Mouse (Mus musculus): ENCODE data around the gene Pdap1.
"Not testable (repeated sequence)": the region's sequence is repeated elsewhere in the genome, so short reads cannot be mapped to it uniquely, and the experiment has no call there.

Pdap1 gene

DNA sequence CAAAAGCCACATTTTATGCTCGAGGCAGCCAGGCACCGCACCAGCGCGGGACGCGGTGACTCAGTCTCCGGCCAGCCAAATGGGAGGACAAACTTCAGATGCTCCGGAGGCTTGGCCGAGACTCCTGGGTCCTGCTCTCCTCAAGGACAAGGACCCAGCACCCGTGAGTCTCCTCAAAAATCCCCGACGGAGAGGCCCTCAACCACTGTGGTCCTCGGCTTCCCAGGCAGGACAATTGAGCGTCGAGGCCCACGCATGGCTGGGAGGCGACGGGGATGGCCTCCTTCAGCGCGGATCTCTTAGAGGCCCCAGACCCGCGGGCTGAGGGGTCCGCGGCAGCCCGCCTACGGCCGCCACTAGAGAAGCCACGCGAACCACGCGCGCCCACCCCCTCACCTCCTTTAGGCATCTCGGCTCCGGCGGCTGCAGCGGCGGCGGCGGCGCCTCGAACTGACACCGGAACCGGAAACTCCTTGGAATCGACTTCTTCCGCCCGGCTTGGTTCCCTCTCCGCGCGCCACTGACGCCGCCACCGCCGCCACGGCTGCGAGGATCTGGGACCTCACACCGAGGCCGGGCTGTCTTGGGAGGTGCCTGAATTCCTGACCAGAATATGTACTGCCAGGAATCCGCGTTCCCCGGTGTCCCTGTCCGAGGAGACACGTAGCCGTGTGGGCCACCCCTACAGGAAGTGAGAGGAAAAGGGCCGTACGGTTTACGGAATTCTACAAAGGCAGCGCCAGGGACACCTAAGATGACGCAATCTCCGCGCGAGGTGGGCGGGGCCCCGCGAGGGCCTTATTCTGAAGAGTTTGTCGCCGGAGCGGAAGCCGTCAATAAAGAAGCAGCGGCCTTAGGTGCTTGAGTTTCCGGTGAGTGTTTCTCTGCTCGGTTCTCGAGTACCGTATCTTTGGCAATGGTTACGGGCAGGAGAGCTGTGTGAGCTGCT lies at the start of gene Pdap1, which contains the start of gene Bud31:
Pdap1 (minus strand) TSS at position 668 of the 949 bp plus-strand sequence.
Bud31 (plus strand) TSS at position 792 of the 949 bp plus-strand sequence.
- DNase-seq (ENCODE audit: low read depth in 2 of 2, low spot score in 2 of 2): peak; percentile 97

DNA sequence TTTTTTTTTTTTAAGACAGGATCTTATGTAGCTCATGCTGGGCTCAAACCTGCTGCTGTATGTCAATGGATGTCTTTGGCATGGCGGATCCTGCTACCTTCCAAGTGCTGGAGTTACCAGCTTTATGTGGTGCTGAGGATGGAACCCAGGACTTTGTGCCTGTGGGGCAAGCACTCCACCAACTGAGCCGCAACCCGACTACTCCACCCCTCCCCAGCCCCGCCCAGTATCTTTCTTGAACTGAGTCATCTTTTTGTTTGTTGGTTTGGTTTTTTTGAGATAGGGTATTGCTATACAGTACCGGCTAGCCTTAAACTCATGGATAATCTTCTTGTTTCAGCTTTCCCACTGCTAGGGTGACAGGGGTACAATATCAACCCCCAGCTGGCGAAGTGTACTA lies 49.4 kb upstream of the Pdap1 start:
- no peak for DNase-seq (ENCODE audit: low read depth in 2 of 2, low spot score in 2 of 2)

DNA sequence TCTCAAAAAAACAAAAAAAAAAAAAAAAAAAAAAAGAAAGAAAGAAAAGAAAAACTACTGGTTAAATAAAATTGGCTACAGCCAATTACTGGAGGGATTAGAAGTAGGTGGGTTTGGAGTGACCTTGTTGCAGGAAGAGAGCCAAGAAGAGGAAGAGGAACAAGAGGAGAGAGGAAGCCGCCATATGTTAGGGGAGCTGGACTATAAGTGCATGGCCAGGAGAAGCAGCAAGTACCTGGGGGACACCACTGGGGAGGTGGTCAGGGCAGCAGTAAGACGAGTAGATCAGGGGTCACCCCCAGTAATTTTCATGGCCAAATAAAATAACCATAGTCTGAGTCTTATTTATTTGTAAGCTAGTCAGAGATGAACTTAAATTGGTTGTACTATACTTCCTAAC lies 45.2 kb upstream of the Pdap1 start:
- no peak for DNase-seq (ENCODE audit: low read depth in 2 of 2, low spot score in 2 of 2)

DNA sequence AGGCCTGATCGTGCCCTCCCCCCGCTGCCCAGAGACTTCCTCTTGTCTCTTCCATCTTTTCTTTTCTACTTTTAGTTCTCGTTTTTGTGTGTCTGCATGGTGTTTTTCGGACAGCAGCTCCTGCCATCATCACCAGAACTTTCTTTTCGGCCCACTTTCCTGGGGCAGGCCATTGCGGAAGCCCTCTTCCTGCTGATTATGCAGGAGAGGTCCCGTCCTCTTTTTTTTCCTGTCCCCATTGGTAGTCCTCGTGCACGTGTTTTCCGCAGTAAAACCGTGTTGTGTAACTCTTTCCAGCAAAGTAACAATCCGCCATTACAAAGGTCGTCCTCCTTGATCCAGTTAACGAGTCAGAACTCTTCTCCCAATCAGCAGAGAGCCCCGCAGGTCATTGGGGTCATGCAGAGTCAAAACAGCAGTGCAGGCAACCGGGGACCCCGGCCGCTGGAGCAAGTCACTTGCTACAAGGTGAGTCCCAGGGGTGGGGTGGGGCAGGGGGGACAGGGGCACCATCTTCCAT lies 38.5 kb upstream of the Pdap1 start:
- no peak for DNase-seq (ENCODE audit: low read depth in 2 of 2, low spot score in 2 of 2)

DNA sequence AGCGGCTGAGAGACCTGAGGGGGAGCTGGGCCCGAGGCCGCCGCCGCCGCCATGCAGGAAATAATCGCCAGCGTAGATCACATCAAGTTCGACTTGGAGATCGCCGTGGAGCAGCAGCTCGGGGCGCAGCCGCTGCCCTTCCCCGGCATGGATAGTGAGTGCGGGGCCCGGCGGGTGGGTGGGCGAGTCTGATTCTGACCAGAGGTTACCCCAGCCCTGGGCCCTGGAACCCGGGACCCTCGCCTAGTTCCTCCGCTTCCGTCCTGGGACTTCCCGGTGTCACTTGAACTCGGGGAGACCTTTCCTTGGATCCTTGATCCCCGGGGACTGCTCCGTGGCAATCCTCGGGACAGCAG lies 27.2 kb upstream of the Pdap1 start:
- DNase-seq (ENCODE audit: low read depth in 2 of 2, low spot score in 2 of 2): peak in 1 of 2 experiments; percentile 3

DNA sequence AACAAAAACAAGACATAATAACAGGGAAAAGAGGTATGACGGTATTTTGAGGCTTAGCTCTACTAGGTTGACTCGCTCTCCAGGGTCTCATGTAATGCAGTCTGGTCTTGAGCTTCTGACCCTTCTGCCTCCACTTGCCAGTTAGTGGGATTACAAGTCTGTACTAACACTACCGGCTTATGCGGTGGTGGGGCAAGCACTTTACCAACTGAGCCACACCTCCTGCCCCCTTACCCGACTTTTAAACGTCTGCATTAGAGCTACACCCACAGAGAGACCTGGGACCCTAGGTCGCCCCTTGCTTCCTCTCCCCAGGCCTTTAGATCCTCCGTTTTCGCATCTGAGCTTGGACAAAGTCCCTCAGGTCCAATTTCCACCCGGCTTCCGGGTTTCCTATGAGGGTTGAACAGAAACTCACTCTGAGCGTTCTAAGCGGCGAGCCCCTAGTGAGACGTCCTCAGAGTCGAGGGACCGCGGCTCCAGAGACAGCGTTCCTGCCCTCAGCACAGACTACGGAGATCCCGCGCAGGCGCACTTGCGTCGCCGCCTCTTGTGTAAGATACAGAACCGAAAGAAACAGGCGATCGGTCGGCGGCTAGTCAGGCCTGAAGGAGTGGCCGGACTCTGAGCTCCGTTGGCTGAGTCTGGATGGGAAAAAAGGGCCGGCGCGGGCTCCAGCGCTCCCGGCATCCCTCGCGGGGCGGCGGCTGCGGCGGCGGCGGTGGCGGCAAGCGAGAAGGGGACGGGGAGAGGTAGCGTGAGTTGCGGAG lies 26.7 kb upstream of the Pdap1 start, which contains the start of the genes Ptcd1 and Cpsf4:
Ptcd1 (minus strand) TSS at position 573 of the 770 bp plus-strand sequence.
Cpsf4 (plus strand) TSS at position 678 of the 770 bp plus-strand sequence.
- peak; percentile 97 to 98 for DNase-seq (ENCODE audit: low read depth in 2 of 2, low spot score in 2 of 2)

DNA sequence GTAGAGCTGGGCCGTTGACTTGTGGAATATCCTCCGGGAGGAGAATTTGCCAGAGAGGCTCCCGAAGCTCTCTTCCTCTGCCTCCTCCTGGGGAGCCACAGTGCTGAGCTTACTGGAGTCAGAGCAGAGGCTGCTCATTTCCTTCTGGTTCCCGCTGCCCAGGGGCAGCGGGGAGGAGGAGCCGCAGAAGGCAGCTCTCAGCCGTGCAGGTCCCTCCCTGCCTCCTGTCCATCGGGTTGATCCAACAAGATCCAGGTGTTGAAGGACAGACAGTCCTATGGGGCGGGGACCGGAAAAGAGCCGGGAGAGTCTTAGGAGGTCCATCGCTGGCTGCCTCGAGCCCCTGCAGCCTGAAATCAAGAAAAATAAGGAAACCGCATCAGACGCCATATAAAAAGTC lies 25.1 kb upstream of the Pdap1 start:
- DNase-seq (ENCODE audit: low read depth in 2 of 2, low spot score in 2 of 2): no peak

DNA sequence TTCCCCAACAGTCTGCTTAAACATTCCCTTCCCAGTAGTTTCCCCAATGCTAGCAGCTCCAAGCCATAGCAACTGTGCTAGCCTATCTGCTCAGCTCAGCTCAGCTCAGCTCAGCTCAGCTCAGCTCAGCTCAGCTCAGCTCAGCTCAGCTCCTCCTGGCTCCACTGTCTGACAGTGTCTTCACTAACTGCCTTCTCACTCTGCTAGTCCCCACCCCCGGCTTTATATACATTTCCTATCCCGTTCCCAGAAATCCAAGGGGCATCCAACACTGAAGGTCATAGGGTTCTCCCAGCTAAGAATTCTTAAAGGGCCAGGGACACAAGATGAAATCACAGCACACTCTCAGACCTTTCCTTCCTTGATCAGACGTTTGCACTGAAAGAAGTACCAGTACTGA lies 24.7 kb upstream of the Pdap1 start:
- no peak for DNase-seq (ENCODE audit: low read depth in 2 of 2, low spot score in 2 of 2)

DNA sequence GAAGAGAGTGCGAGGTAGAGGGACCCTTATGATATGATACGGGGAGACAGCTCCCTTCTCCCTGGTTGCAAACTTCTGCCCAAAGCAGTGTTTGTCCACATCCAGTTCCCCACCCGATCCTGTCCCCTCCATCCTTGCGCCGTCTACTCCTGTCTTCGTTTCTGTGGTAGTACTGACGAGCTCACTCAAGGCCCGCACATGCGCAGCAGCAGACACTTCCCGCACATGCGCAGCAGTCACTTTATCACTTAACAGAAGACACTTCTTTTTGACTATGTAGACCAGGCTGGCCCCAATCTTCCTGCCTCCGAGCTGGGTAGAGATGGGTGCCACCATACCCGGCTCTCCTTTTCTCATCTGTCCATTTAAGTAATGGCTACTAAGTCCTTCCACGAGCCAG lies 21.3 kb upstream of the Pdap1 start:
- DNase-seq (ENCODE audit: low read depth in 2 of 2, low spot score in 2 of 2): no peak

DNA sequence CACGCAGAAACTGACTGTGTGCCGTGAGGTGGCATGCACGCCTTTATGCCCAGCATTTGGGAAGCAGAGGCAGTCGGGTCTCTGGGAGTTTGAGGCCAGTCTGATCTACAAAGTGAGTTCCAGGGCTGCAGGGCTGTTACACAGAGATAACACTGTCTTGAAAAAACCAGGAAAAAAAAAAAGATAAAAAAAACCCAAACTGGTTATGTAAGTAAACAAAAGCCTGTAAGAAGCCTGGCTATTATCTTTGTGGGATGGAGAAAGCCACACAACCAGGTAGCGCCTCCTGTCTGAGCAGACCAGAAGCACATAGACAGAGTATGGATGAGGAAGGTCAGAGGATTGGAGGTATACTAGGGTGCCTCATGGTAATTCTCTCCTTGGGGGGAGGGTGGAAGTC lies 12.7 kb upstream of the Pdap1 start:
- no peak for DNase-seq (ENCODE audit: low read depth in 2 of 2, low spot score in 2 of 2)

DNA sequence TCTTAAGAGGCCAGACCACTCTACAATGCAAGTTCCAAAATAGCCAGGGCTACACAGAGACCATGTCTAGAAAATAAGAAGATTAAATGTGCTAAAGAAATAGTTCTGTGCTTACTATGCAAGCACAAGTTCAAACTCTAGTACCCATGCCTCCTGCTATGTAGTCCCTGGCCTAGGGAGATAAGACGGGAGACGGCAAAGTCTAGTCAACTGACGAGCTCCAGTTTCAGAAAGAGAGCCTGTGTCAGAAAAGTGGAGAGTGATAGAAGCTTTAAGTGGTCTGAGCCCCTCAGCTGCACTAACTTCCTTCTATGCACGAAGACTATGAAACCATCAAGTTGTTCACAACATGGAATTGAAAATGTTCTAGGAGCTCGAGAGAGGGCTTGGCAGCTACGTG lies 9.3 kb upstream of the Pdap1 start:
- DNase-seq (ENCODE audit: low read depth in 2 of 2, low spot score in 2 of 2): no peak

DNA sequence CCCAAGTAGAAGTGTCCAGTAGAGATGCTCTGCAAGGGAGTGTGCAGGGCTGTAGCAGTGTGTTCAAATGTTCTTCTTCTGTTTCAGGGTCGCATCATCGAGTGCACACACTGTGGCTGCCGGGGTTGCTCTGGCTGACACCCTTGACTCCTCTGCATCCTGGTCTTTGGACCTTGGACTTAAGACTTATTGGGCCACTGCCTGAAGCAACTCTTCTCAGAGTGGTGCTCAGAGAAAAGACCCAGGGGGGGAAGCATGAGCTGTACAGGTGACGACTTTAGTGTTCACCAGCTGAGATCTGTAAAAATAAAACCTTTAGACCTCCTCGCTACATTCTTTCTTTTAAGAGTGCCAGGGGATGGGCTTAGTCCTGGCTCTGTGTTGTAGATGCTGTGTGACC lies 7.7 kb upstream of the Pdap1 start:
- no peak for DNase-seq (ENCODE audit: low read depth in 2 of 2, low spot score in 2 of 2)

DNA sequence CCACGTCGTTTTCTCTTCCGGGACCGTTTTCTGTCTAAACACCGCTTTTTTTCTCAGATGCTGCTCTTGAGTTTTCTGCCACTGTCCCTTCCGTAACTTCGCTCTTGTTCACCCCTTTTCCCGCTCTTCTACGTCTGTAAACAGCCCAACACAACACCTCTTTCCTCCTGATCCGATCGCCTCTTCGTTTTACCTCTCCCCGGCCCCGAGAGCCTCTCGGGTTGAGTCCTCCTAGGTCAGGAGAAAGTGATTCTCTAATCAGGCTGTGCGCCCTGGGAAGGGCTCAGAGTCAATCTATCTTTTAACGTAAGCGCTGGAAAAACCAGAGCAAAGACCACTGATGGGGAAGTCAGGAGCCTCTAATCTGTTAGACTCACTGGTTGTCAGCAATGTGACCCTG lies 573 bp upstream of the Pdap1 start:
- DNase-seq (ENCODE audit: low read depth in 2 of 2, low spot score in 2 of 2): no peak

DNA sequence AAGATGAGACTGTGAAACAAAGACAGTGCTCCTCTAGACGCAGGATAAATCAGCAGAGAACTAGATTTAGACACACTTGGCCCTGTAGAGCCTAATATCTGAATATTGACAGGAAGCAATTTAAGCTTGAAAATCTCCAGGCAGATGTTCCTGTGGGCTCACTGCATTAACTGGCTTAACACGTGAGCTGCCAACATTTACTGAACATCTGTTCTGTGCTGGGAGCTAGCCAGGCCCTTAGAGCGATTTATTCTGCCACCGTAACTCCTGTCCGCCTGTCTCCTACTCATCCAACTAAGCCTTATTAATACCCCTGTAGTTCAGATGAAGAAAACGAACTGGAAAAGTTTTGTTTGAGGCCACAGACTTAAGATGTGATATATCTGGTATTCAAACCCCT lies 1.2 kb downstream of the Pdap1 start:
- no peak for DNase-seq (ENCODE audit: low read depth in 2 of 2, low spot score in 2 of 2)

DNA sequence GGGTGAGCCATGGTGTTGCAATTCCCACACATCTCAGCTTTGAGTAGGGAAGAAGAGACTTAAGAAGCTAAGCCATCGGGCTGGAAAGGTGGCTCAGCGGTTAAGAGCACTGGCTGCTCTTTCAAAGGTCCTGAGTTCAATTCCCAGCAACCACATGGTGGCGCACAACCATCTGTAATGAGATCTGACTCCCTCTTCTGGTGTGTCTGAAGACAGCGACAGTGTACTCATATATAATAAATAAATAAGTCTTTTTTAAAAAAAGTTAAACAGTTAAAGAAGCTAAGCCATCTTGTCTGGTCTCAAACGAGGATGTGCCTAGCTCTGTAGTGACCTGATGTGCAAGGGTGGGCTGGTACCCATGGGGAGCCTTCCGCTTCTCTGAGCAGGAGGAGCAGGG lies 6.8 kb downstream of the Pdap1 start:
- DNase-seq (ENCODE audit: low read depth in 2 of 2, low spot score in 2 of 2): not testable (repeated sequence)

DNA sequence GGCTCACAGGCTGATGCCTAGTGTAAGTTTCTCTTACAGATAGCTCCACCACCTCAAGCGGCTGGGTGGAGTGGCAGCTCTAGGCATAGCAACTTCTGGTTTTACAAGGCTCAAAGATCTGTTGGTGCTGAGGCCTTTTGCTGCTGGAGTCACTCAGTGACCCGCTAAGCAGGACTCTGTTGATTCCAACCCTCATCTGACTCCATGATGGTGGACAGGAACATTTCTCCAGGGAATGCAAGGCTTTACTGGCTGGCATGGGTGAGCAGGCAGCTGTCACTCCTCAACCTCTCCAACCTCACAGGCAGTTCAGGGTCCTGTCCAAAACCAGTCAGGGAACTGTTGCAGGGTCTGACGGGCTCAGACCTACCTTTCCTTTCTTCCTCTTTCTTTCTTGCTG lies 9.0 kb downstream of the Pdap1 start:
- no peak for DNase-seq (ENCODE audit: low read depth in 2 of 2, low spot score in 2 of 2)

DNA sequence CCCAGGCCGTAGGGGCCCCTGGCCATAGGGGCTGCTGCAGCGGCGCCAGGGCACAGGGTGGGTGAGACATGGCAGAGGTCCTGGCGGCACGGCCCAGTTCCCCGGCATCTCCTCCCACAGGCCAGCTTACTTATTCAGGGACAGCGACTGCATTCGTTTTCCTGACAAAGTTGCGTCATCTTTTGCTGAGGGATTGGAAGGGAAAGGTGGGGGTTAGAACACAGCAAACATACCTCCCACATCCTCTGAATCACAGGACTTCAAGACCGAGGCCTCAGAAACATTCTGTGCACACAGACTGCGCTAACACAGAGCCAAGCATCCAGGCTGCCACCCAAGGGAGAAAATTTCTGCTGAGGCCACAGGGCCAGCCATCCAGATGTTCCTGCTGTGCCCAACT lies 9.8 kb downstream of the Pdap1 start:
- no peak for DNase-seq (ENCODE audit: low read depth in 2 of 2, low spot score in 2 of 2)

DNA sequence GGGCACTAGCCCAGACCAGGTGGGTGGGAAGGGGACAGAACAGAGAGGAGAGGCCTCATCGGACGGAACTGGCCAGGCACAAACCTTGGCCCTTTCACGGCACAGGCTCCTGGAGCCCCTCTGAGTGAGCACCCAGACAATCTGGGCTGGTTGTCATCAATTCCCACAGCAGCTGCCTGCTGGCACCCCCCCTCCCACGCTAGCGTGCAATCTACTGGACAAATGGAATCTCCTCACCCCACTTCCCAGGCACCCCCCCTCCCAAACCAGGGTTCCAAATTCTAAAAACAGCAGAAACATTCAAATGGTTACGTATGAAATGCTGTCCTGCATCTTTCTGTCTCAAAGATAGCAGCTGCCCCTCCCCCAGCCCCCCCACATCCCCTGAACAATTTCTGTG lies 10.3 kb downstream of the Pdap1 start:
- DNase-seq (ENCODE audit: low read depth in 2 of 2, low spot score in 2 of 2): not testable (repeated sequence)

DNA sequence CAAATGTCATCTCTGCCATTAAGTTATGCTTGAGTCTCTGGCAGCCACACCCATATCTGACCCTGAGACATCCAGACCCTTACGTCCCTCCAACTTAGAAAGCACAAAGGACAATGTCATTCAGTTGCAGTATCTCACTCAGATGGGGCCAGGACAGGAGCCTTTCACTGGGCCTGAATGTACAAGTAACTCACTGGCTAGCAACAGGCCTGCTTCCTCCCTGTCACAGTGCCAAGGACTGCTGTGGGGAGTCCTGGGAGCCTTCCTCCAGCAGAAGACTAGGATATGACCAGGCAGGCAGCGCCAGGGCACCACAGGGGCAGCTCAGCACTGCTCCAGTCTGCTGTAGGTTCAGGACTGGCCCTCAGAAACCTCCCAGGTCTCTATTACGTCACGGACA lies 10.9 kb downstream of the Pdap1 start:
- DNase-seq (ENCODE audit: low read depth in 2 of 2, low spot score in 2 of 2): no peak

DNA sequence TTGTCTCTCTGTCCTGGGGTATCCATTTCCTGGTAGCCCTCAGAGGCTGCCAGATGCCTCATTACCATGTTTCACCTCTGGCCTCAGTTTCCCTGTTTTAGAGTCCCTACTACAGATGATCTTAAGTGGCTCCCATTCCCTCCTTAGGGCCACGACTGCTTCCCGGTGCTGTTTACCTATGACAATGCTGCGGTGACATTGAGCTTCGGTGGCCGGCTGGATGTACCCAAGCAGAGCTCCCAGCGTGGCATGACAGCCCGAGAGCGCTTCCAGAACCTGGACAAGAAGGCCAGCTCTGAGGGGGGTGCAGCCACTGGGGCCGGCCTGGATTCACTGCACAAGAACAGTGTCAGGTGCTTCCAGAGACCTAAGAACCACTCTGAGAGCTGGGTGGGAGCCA lies 13.5 kb downstream of the Pdap1 start:
- no peak for DNase-seq (ENCODE audit: low read depth in 2 of 2, low spot score in 2 of 2)

DNA sequence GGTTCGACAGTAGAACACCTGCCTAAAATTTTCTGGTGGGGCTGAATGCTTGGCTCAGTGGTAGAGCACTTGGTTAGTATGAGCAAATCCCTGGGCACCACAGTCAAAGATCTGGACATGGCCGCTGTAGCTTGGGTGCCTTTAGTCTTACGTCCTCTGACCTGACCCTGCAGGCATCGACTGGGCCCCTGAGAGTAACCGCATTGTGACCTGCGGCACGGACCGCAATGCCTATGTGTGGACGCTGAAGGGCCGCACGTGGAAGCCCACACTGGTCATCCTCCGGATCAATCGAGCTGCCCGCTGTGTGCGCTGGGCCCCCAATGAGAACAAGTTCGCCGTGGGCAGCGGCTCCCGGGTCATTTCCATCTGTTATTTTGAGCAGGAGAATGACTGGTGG lies 16.6 kb downstream of the Pdap1 start:
- DNase-seq (ENCODE audit: low read depth in 2 of 2, low spot score in 2 of 2): no peak

DNA sequence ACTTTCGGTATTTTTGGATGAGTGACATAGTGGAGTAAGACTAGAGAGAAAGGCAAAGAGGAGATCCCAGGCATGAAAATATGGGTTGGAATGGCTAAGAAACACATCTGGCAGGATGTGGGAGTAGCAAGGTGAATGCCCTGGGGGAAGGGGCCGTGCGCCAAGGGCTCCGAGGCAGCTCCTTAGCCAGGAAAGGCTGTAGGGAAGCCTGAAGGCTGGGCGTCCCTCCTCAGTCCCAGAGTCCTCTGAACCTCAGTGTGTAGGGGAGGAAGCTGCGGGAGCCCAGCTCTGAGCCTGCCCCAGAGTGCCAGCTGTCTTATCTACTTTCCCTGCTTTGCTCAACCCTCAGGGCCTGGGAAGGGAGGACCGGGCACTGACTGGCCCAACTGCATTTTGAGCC lies 19.1 kb downstream of the Pdap1 start:
- no peak for DNase-seq (ENCODE audit: low read depth in 2 of 2, low spot score in 2 of 2)
